Mouse (Mus musculus) neutrophil, adult 83 days (primary cell): ENCODE measurements around the gene Fam19a3. TPM values are rescaled to one million over a fixed set of nuclear protein-coding genes. Genes with fewer than 3 reads are reported as not detected.

Experiments used
- total RNA-seq, 2 experiments: library from RNA; stranded (reverse); gene quantifications; one replicate each; pipeline ENCODE4 v1.2.4; 2023

The Fam19a3 gene
- total RNA-seq: not detected

DNA sequence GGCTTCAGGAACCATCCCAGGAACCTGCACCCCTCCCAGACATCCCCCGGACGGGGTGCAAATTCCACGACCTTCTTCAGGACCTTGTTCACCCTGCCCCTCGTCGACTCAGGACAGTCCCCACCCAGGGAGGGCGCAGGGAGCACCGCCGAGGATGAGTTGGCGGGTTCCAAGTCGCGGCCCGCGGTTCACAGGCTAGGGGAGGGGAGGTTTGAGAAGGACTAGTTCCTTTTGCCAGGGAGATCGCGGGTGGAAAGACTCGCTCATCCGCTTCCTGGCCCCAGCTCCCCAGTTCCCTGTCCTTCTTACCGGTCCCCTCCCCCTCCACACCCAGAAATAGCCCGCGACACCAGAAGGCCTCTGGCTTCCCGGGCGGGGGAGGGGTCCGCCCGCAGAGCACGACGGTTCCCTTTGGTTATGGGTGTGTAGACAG lies at the start of gene Fam19a3:
Fam19a3 (minus strand) TSS at position 370 of the 433 bp plus-strand sequence.

DNA sequence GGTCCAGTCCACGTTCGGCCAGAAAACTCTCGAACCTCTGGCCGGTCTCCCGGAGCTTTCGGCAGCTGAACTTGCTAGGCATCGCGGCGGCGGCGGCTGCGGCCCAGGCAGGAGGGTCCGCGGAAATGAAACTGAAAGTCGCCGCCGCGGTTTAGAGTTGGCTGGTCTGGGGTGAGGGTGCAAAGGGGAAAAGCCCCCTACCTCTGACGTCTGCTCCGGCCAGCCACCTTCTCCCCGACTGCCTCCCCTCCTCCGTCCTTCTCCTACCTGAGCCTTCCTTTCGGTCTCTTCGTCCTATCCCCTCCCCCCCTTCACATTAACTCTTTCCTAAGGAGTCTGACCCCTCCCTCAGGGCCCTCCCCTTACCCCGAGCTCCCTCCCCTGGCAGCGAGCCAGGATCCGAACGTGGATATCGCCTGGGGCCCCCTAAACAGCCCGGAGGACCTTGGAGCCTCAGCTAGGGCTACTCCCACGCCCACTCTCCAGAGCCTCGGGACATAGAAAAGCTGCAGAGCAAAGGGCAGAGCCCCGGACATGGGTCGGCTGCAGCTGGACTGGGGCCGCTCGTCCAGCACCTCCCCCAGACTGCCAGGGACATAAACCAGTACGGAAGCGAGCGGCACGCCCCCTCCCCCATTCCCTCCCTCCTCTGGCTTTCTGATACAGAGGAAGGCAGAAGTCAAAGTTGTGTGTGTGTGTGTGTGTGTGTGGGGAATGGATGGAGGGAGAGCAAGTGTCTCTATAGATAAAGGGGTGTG lies 36.5 kb upstream of the Fam19a3 start, which contains the start of gene Mov10:
Mov10 (minus strand) TSS at position 573 of the 758 bp plus-strand sequence.

DNA sequence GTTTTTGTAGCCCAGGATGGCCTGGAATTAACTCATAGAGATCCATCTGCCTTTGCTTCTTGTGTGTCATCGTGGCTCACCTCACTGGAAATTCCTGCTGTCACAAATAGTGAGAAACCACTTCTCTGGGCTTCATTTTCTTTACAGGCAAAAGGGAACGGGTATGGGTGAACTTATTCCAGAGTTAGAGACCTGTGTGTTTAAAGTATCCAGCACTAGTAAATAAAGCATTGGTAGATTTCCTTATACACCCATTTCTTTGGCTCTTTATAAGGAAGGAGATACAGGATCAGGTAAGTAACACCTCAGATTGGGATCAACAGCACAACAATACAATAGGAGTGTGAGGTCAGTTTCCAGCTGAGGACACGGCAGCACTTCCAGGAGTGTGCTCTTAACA lies 6.4 kb upstream of the Fam19a3 start, which contains the start of gene Rhoc:
Rhoc (plus strand) TSS at position 301 of the 400 bp plus-strand sequence.

DNA sequence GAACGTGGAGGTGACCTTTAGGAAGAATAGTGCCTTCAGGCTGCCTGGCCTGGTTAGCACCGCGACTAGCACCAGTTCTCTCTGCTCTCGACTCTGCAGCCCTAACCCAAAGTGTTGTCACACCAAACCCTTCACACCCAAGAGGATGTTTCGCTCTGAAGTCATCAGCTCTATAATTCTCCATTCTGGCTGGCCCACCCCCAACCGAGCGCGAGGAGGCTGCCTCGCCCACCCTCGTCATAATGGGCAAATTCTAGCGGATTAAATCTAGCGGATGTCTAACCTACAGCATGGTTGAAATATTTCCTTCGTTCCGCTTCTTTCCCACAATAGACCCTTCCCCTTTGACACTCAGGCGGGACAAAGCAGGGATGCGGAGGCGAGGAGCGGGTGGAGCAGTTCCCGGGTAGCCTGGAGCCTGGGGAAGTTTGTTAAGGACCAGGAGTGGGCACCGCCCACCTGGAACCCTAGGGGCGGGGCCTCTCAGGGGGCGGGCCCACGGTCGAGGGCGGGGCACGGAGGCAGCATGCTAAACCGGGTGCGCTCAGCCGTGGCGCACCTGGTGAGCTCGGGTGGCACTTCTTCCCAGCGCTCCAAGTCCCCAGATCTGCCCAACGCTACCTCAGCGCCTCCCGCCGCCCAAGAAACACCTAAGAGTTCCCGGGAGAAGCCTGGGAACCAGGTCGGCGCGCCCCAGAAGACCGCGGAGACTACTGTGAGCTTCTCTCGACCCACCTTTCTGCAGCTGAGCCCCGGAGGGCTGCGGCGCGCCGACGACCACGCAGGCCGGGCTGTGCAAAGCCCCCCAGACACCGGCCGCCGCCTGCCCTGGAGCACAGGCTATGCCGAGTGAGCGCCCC lies 849 bp downstream of the Fam19a3 start, which contains the start of gene Ppm1j:
Ppm1j (plus strand) TSS at position 496 of the 860 bp plus-strand sequence.

Other genes starting within 250 kb of the Fam19a3 start
- 10 to 100 TPM; 13.4 to 20.8 TPM for gene Slc16a1, start 143.2 kb downstream of the Fam19a3 start, total RNA-seq
- not detected for gene Ppm1j, start 784 bp downstream of the Fam19a3 start, total RNA-seq
- gene Rhoc, start 6.5 kb upstream of the Fam19a3 start, total RNA-seq: 10 to 100 TPM; 17.7 to 23.4 TPM
- gene Mov10, start 36.7 kb upstream of the Fam19a3 start, total RNA-seq: 10 to 100 TPM; 54.0 to 73.3 TPM
- 10 to 100 TPM; 25.9 to 27.2 TPM for gene St7l, start 82.2 kb upstream of the Fam19a3 start, total RNA-seq
- gene Capza1, start 82.7 kb upstream of the Fam19a3 start, total RNA-seq: 100 to 1,000 TPM; 231 to 274 TPM
- not detected for gene Wnt2b, start 180.1 kb upstream of the Fam19a3 start, total RNA-seq